Mouse (Mus musculus): ENCODE data around the gene Olfr1369-ps1. TPM values are rescaled to one million over a fixed set of nuclear protein-coding genes. Genes with fewer than 3 reads are reported as not detected.
"Not testable (repeated sequence)": the region's sequence is repeated elsewhere in the genome, so short reads cannot be mapped to it uniquely, and the experiment has no call there.

The Olfr1369-ps1 gene
- 0.04 TPM in 1 of 2 replicates, not detected in the other for polyA plus RNA-seq (2015; fragmentation: Nextera tagmentation; extraction: Ambion mirVana)

DNA sequence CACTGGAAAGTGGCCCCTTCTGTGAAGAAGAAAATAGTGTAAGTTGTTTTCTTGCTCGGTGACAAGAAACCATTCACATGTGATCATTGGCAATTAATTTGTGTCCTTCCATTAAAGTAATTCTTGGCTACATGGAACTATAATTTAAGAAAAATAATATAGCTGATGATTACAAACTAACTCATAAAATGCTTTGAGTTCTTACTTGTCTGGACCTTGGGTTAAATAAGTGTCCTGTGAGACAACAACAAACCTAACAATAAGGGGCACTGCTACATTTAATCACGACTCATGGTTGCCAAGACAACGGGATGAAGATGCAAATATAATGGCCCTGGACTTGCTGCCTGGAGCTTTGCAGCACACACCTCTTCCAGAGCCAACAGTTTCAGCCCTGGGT, at the start of gene Olfr1369-ps1:
Olfr1369-ps1 (plus strand) TSS at position 301 of the 400 bp plus-strand sequence.
- not testable (repeated sequence) for H3K9ac ChIP-seq; H3K4me3 ChIP-seq; ATAC-seq (ENCODE audit: extremely low read depth, insufficient number of reproducible peaks, low FRiP score, low TSS enrichment); H3K4me2 ChIP-seq; H3K27ac ChIP-seq (replicated peaks); H3K36me3 ChIP-seq; H3K9me3 ChIP-seq; H3K4me1 ChIP-seq; H3K27me3 ChIP-seq (replicated peaks)
- WGBS, result 74% methylated on average over 3 of the region's 3 CpGs

DNA sequence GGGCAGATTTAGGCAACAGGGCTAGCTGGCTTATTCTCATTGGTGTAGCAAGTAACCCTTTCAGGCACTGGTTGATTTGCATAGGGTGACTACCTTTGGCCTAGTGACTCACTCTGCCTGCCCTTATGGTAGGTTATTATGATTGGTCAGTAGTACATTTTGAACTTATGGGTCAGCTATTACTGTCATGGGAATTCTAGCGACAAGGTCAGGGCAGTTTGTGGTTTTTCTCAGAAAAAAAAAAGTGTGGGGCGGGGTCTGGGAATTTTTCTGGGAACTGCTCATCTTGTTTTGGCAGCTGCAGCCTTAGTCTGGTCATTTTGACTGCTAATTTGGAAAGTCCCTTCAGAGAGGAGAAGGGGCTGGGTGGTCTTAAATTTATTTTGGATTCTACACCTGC, 45.3 kb upstream of the Olfr1369-ps1 start:
- Histone ChIP-seq H3K36me3 (no peaks in the 10 kb centered on the region), H3K9me3 (no peaks in the 10 kb centered on the region), H3K4me2 (no peak overlapping the region), H3K4me3 (no peak overlapping the region), H3K9ac (no peak overlapping the region), H3K27me3 (replicated peaks) (no peaks in the 10 kb centered on the region), H3K27ac (replicated peaks) (no peak overlapping the region), H3K4me1 (no peaks in the 10 kb centered on the region)
- 79% methylated on average over 2 of the region's 2 CpGs for WGBS
- ATAC-seq (ENCODE audit: extremely low read depth, insufficient number of reproducible peaks, low FRiP score, low TSS enrichment), result no peak

DNA sequence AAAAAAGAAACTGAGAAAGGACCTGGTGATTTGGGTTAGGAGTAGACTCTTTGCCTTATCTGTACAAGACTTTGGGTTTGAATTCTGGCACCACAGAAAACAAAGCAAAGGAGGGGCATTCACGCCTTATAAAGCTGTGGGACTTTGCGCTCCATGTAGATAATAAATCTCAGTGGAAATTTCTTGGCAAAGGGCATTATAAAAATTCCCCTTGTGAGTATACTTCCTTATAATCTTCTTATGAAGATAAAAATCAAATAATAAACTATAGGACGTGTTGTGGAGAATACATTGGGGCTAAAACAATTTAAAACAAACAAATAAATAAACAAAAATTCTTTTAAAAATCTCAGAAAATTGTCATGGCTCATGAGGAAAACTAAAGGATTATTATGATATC, 36.4 kb upstream of the Olfr1369-ps1 start, which contains the start of gene Olfr1370:
Olfr1370 (minus strand) TSS at position 101 of the 400 bp plus-strand sequence.
- no peak within 1 kb of the TSS for H3K9ac ChIP-seq
- no peaks in the 10 kb centered on the region for H3K36me3 ChIP-seq
- H3K9me3 ChIP-seq, result no peaks in the 10 kb centered on the region
- 65% methylated on average over 3 of the region's 3 CpGs for WGBS
- no peak within 1 kb of the TSS for H3K4me2 ChIP-seq
- no peak within 1 kb of the TSS for H3K27ac ChIP-seq (replicated peaks)
- ATAC-seq (ENCODE audit: extremely low read depth, insufficient number of reproducible peaks, low FRiP score, low TSS enrichment), result no peak
- no peaks in the 10 kb centered on the region for H3K4me1 ChIP-seq
- H3K4me3 ChIP-seq, result no peak within 1 kb of the TSS
- H3K27me3 ChIP-seq (replicated peaks), result no peaks in the 10 kb centered on the region

DNA sequence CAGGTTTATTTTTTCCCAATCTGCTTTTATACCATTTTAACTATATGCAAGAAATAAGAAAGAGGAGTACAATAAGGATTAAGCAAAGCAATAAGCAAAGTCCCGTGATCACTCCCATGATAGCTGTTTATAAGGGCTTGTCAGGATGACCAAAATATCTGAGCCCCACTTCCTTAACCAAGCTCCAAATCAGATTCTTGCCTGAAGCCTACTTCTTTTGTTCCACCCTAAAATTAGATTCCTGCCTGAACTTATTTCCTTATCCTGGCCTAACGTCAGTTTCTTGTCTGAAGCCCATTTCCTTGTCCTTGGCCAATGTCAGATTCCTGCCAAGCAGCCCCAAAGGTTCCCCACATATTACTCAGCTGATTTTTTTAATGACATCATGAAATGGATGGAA, 28.6 kb upstream of the Olfr1369-ps1 start:
- Histone ChIP-seq H3K4me2 (no peak overlapping the region), H3K4me1 (no peaks in the 10 kb centered on the region), H3K9me3 (no peaks in the 10 kb centered on the region), H3K9ac (no peak overlapping the region), H3K27me3 (replicated peaks) (no peaks in the 10 kb centered on the region), H3K36me3 (no peaks in the 10 kb centered on the region), H3K27ac (replicated peaks) (no peak overlapping the region), H3K4me3 (no peak overlapping the region)
- ATAC-seq (ENCODE audit: extremely low read depth, insufficient number of reproducible peaks, low FRiP score, low TSS enrichment), result no peak
- 46% methylated on average over 2 of the region's 2 CpGs for WGBS

DNA sequence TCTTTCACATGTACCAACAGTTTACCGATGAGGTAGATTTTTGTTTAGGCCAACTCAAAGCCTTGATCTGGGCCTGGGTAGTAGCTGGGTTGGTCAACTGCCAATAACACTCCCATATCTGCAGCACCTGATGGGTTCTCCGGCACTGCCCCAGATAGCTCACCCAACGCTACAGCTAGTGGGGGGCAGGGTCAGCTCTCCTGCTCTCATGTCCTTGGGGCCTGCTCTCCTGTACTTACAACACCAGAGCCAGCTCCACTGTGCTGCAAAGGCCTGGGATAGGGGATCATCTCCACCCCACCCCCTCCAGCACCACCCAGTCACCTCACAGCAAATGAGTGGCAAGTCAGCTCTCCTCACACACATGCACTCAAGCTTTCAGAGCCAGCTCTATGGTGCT, 1.5 kb upstream of the Olfr1369-ps1 start:
- WGBS, result 62% methylated on average over 3 of the region's 3 CpGs
- Histone ChIP-seq H3K4me1 (no peaks in the 10 kb centered on the region), H3K27me3 (replicated peaks) (no peaks in the 10 kb centered on the region), H3K27ac (replicated peaks) (no peak overlapping the region), H3K9ac (no peak overlapping the region), H3K4me3 (no peak overlapping the region), H3K9me3 (no peaks in the 10 kb centered on the region), H3K4me2 (no peak overlapping the region), H3K36me3 (no peaks in the 10 kb centered on the region)
- ATAC-seq (ENCODE audit: extremely low read depth, insufficient number of reproducible peaks, low FRiP score, low TSS enrichment), result no peak

DNA sequence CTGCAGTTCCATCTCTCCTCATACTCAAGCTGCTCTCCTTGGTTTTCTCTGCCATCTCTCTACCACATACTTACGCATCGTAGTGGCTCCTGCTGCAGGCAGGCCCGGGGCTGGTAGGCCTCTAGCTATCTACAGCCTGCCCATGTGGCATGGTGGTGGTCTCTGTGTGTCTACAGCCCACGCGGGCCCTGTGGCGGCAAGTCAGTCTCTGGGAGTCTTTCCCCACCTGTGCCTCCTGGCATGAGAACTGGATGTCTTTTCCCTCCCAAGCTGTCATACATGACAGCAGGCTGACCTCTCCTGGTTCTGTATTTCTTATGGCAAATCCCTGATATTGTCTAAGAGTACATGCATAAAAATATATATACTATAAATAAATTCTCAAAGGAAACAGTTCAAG, 842 bp upstream of the Olfr1369-ps1 start:
- no peaks in the 10 kb centered on the region for H3K4me1 ChIP-seq
- no peak for ATAC-seq (ENCODE audit: extremely low read depth, insufficient number of reproducible peaks, low FRiP score, low TSS enrichment)
- no peaks in the 10 kb centered on the region for H3K36me3 ChIP-seq
- WGBS, result 78% methylated on average over 6 of the region's 6 CpGs
- no peak overlapping the region for H3K27ac ChIP-seq (replicated peaks)
- no peaks in the 10 kb centered on the region for H3K27me3 ChIP-seq (replicated peaks)
- no peak overlapping the region for H3K9ac ChIP-seq
- H3K4me2 ChIP-seq, result no peak overlapping the region
- no peak overlapping the region for H3K4me3 ChIP-seq
- no peaks in the 10 kb centered on the region for H3K9me3 ChIP-seq

DNA sequence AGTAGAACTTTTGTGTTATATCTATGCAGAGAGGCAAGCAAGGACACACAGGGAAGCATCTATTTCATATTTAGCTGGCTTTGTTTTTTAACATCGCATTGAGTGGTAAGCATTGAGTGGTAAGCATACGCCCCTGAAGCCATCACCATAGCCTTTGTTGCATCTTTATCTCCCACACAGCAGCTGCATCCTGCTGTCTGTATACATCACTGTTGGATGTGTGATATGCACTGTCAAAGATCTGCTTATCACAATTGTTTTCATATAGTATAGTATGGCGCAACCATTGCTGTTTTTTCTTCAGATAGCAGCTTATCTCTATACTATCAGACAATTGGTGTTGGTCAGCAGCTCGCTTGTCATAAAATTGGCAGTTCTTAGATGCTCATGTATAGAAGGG, 2.8 kb downstream of the Olfr1369-ps1 start:
- 44% methylated on average over 4 of the region's 4 CpGs for WGBS
- H3K27me3 ChIP-seq (replicated peaks), result no peaks in the 10 kb centered on the region
- H3K36me3 ChIP-seq, result no peaks in the 10 kb centered on the region
- no peak overlapping the region for H3K27ac ChIP-seq (replicated peaks)
- no peak overlapping the region for H3K9ac ChIP-seq
- no peaks in the 10 kb centered on the region for H3K9me3 ChIP-seq
- H3K4me2 ChIP-seq, result no peak overlapping the region
- H3K4me3 ChIP-seq, result no peak overlapping the region
- no peaks in the 10 kb centered on the region for H3K4me1 ChIP-seq
- ATAC-seq (ENCODE audit: extremely low read depth, insufficient number of reproducible peaks, low FRiP score, low TSS enrichment), result no peak

DNA sequence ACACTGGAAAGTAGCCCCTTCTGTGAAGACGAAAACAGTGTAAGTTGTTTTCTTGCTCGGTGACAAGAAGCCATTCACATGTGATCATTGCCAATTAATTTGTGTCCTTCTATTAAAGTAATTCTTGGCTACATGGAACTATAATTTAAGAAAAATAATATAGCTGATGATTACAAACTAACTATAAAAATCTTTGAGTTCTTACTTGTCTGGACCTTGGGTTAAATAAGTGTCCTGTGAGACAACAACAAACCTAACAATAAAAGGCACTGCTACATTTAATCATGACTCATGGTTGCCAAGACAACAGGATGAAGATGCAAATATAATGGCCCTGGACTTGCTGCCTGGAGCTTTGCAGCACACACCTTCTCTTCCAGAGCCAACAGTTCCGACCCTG, 18.1 kb downstream of the Olfr1369-ps1 start, which contains the start of gene Olfr263:
Olfr263 (plus strand) TSS at position 301 of the 400 bp plus-strand sequence.
- not testable (repeated sequence) for H3K4me3 ChIP-seq; H3K9ac ChIP-seq; H3K4me1 ChIP-seq; H3K4me2 ChIP-seq; ATAC-seq (ENCODE audit: extremely low read depth, insufficient number of reproducible peaks, low FRiP score, low TSS enrichment); H3K27ac ChIP-seq (replicated peaks); H3K36me3 ChIP-seq; H3K9me3 ChIP-seq; H3K27me3 ChIP-seq (replicated peaks)
- WGBS, result 71% methylated on average over 3 of the region's 3 CpGs

DNA sequence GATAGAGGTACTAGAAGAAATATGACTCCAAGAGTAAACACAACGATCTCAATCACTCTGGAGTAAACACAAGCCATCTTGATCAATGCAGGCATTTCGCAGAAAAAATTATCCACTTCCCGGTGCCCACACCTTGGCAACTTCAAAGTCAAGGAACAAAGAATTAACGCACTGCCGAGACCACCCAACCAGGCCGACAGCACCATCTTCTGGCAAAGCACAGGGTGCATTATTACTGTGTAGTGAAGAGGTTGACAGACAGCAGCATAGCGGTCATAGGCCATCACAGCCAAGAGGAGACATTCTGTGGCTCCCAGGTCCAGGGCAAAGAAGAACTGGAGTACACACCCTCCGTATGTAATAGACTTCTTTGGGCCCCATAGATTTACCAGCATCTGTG, 31.1 kb downstream of the Olfr1369-ps1 start:
- no peak overlapping the region for H3K4me2 ChIP-seq
- 35% methylated on average over 8 of the region's 8 CpGs for WGBS
- H3K9ac ChIP-seq, result no peak overlapping the region
- H3K4me3 ChIP-seq, result no peak overlapping the region
- H3K27ac ChIP-seq (replicated peaks), result no peak overlapping the region
- peaks cover 19% of the 10 kb centered on the region for H3K27me3 ChIP-seq (replicated peaks)
- H3K9me3 ChIP-seq, result no peaks in the 10 kb centered on the region
- no peaks in the 10 kb centered on the region for H3K36me3 ChIP-seq
- ATAC-seq (ENCODE audit: extremely low read depth, insufficient number of reproducible peaks, low FRiP score, low TSS enrichment), result no peak
- no peaks in the 10 kb centered on the region for H3K4me1 ChIP-seq

DNA sequence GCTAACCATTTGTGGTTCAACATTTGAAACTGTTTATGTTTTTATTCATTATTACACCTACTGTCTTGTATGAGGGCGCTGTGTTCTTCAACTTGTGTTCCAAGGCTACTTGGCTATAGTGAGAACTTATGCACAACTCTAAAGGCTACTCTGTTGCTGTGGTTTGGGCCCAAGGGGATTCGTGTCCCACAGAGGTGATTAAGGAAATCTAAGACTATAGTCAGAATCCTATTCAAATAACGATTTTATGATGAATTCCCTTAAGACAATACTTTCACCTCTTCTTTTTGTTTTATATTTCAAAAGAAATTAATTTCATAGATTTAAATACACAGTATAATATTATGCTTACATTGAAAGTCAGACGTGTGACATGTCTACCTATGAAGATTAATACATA, 34.5 kb downstream of the Olfr1369-ps1 start, which contains the start of gene Olfr1368:
Olfr1368 (minus strand) TSS at position 101 of the 400 bp plus-strand sequence.
- H3K9ac ChIP-seq, result no peak within 1 kb of the TSS
- H3K36me3 ChIP-seq, result no peaks in the 10 kb centered on the region
- no peak within 1 kb of the TSS for H3K4me2 ChIP-seq
- H3K27me3 ChIP-seq (replicated peaks), result peaks cover 13% of the 10 kb centered on the region; the same call in 1 of the 2 replicates
- no peak within 1 kb of the TSS for H3K27ac ChIP-seq (replicated peaks)
- H3K9me3 ChIP-seq, result no peaks in the 10 kb centered on the region
- no peak within 1 kb of the TSS for H3K4me3 ChIP-seq
- 61% methylated on average over 4 of the region's 4 CpGs for WGBS
- ATAC-seq (ENCODE audit: extremely low read depth, insufficient number of reproducible peaks, low FRiP score, low TSS enrichment), result no peak
- no peaks in the 10 kb centered on the region for H3K4me1 ChIP-seq

DNA sequence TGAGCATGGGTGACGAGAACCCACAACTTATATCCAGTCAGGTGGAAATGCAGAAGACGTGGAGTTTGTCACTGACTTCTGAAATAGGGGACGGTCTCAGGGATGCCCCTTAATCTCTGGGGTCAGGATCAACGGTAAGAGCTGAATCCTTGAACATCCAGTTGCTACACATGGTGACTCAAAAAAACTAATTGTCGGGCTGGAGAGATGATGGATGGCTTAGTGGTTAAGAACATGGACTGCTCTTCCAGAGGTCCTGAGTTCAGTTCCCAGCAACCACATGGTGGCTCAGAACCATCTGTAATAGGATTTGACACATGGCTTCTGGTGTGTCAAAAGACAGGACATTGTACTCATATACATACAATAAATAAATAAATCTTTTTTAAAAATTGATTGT, 44.6 kb downstream of the Olfr1369-ps1 start:
- H3K4me1 ChIP-seq, result 0 out of 2 replicates have a peak, but pooled peaks cover 9% of the 10 kb centered on the region
- no peaks in the 10 kb centered on the region for H3K9me3 ChIP-seq
- no peak overlapping the region for H3K4me2 ChIP-seq
- 0 out of 2 replicates have a peak, but pooled peaks cover 6% of the 10 kb centered on the region for H3K27me3 ChIP-seq (replicated peaks)
- H3K9ac ChIP-seq, result no peak overlapping the region
- ATAC-seq (ENCODE audit: extremely low read depth, insufficient number of reproducible peaks, low FRiP score, low TSS enrichment), result no peak
- H3K27ac ChIP-seq (replicated peaks), result no peak overlapping the region
- WGBS, result 74% methylated on average over 5 of the region's 5 CpGs
- no peaks in the 10 kb centered on the region for H3K36me3 ChIP-seq
- no peak overlapping the region for H3K4me3 ChIP-seq

DNA sequence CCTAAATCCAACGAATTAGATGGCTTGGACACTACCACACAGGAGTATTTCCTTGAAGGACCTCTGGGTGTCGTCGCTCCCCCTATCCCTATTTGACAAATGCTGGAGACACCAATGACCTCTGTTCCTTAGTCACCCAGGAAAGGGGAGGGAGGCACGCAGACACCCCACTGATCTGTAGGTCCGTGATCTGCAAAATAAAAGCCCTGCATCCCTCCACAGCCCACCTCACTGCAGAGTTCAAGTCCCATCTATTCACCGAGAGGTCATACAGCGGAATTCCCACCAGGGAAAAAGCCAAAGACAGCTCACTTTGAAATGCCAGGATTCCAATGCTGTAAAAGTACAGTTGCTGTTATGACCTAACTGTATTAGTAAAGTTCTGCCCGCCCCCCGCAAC, 46.8 kb downstream of the Olfr1369-ps1 start:
- H3K27me3 ChIP-seq (replicated peaks), result 0 out of 2 replicates have a peak, but pooled peaks cover 6% of the 10 kb centered on the region
- peak overlapping the region; percentile 53; the same call in 1 of the 2 replicates for H3K9ac ChIP-seq
- ATAC-seq (ENCODE audit: extremely low read depth, insufficient number of reproducible peaks, low FRiP score, low TSS enrichment), result no peak
- no peak overlapping the region for H3K27ac ChIP-seq (replicated peaks)
- peaks cover 12% of the 10 kb centered on the region; the same call in 1 of the 2 replicates for H3K4me1 ChIP-seq
- peak overlapping the region; percentile 88 for H3K4me2 ChIP-seq
- 5% methylated on average over 9 of the region's 9 CpGs for WGBS
- H3K36me3 ChIP-seq, result no peaks in the 10 kb centered on the region
- H3K4me3 ChIP-seq, result peak overlapping the region; percentile 63
- no peaks in the 10 kb centered on the region for H3K9me3 ChIP-seq

Data from heart, embryonic 13.5 days (tissue).